Mouse (Mus musculus): Measurements from ENCODE around the gene Cpm. TPM values are rescaled to one million over a fixed set of nuclear protein-coding genes. Genes with fewer than 3 reads are reported as not detected.

Cpm gene
- polyA plus RNA-seq, 1 experiment from 2014 or later: 4.2 TPM

DNA sequence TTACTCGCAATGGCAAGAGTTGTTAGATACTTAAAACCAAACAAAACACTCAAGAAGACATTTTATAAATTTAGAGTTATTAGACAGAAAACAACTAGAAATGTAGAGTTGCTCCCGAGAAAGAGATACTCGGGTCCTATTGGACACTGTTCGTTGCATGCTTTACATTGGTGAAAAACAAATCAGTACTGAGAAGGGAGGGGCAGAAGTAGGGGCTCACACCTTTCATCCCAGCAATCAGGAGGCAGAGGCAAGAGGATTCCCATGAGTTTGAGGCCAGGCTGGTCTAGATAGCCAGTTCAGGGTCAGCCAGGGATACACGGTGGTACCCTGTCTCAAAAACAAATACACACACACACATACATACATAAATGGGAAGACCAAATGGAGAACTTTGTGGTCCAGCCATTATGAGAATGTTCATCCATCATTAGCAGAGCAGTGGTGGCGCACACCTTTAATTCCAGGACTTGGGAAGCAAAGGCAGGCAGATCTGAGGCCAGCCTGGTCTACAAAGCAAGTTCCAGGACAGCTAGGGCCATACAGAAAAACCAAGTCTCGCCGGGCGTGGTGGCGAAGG is 62.2 kb downstream of the Cpm start:
- H3K36me3 ChIP-seq (ENCODE audit: control insufficient read depth, insufficient read depth, low read length): peaks cover 67% of the 10 kb centered on the region
- H3K9ac ChIP-seq (replicated peaks; ENCODE audit: low read depth, low read length): no peak overlapping the region
- no peak for ATAC-seq (ENCODE audit: low read depth)
- no peak overlapping the region for H3K4me3 ChIP-seq (ENCODE audit: low read depth, low read length)
- no peaks in the 10 kb centered on the region for H3K4me1 ChIP-seq (ENCODE audit: control insufficient read depth, insufficient read depth, low read length)
- H3K27ac ChIP-seq (ENCODE audit: low read depth, low read length): no peak overlapping the region
- no peaks in the 10 kb centered on the region for H3K27me3 ChIP-seq (ENCODE audit: control insufficient read depth, insufficient read depth, low read length)
- H3K9me3 ChIP-seq (ENCODE audit: control insufficient read depth, low read length): no peaks in the 10 kb centered on the region
- 98% methylated on average over 10 of the region's 10 CpGs for WGBS
- no peak overlapping the region for H3K4me2 ChIP-seq (ENCODE audit: low read depth, low read length)

DNA sequence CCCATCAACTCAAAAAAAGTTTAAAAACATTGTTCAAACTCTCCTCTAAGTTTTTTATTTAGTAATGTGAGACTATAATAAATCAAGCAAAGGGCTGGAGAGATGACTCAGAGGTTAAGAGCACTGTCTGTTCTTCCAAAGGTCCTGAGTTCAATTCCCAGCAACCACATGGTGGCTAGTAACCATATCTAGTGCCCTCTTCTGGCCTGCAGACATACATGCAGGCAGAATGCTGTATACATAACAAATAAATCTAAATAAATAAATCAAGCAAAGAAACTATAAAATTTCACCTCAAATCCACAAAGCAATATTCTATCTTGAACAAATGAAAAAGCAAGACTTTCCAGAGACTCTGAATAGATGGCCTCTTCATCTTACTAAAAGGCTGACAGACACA is 62.9 kb downstream of the Cpm start:
- no peaks in the 10 kb centered on the region for H3K27me3 ChIP-seq (ENCODE audit: control insufficient read depth, insufficient read depth, low read length)
- no peaks in the 10 kb centered on the region for H3K4me1 ChIP-seq (ENCODE audit: control insufficient read depth, insufficient read depth, low read length)
- peaks cover 74% of the 10 kb centered on the region for H3K36me3 ChIP-seq (ENCODE audit: control insufficient read depth, insufficient read depth, low read length)
- H3K9me3 ChIP-seq (ENCODE audit: control insufficient read depth, low read length): no peaks in the 10 kb centered on the region
- H3K9ac ChIP-seq (replicated peaks; ENCODE audit: low read depth, low read length): no peak overlapping the region
- no peak overlapping the region for H3K27ac ChIP-seq (ENCODE audit: low read depth, low read length)
- H3K4me2 ChIP-seq (ENCODE audit: low read depth, low read length): no peak overlapping the region
- ATAC-seq (ENCODE audit: low read depth): no peak
- no peak overlapping the region for H3K4me3 ChIP-seq (ENCODE audit: low read depth, low read length)

DNA sequence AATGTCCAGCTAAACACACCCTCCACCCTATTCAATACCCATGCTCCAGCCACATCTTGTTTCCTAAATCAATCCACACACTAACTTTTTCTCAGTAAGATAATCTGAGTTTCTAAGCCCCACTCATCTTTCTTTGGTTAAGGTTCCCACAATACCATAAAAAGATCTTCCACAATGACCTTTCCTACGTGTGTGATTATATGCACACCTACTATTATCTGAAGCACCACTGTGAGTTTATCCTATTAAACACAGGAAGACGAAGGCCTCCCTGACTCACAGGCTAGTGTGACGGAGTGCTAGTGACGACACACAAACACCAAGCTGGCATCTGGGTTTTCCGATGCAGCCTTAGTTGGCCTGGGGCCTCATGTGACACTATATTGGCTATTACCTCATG is 63.7 kb downstream of the Cpm start:
- no peaks in the 10 kb centered on the region for H3K4me1 ChIP-seq (ENCODE audit: control insufficient read depth, insufficient read depth, low read length)
- H3K4me3 ChIP-seq (ENCODE audit: low read depth, low read length): no peak overlapping the region
- WGBS: 94% methylated on average over 5 of the region's 5 CpGs
- H3K4me2 ChIP-seq (ENCODE audit: low read depth, low read length): no peak overlapping the region
- H3K27ac ChIP-seq (ENCODE audit: low read depth, low read length): no peak overlapping the region
- H3K36me3 ChIP-seq (ENCODE audit: control insufficient read depth, insufficient read depth, low read length): peaks cover 81% of the 10 kb centered on the region
- no peak overlapping the region for H3K9ac ChIP-seq (replicated peaks; ENCODE audit: low read depth, low read length)
- ATAC-seq (ENCODE audit: low read depth): no peak
- H3K27me3 ChIP-seq (ENCODE audit: control insufficient read depth, insufficient read depth, low read length): no peaks in the 10 kb centered on the region
- no peaks in the 10 kb centered on the region for H3K9me3 ChIP-seq (ENCODE audit: control insufficient read depth, low read length)

DNA sequence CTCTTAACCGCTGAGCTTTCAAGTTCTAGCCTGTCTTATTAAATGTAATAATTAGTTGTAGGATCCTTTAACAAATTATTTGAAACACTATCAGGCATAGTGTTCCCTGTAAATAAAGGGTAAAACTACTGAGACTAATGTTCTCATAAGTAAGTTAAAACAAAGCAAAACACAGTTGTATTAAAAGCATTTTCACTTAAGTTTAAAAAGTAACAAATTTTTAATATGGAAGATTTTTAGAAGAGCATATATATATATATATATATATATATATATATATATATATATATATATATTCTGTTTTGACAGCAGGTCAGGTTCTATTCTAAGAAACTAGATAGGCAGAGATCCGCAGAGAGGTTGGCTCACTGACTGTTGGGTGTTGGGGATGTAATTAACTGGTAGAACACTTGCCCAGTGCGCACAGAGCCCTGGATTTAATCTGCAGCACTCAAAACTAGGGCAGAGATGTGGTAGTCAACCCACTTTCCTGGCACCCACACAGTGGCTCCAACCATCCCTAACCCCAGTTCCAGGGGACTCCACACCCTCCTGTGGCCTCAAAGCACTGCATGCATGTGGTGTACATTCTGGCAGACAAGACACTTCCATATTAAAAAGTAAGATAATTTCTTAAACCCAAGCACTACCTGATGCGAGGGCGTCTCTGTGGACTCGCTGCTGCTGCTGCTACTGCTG is 65.1 kb downstream of the Cpm start:
- no peaks in the 10 kb centered on the region for H3K4me1 ChIP-seq (ENCODE audit: control insufficient read depth, insufficient read depth, low read length)
- 96% methylated on average over 6 of the region's 6 CpGs for WGBS
- H3K36me3 ChIP-seq (ENCODE audit: control insufficient read depth, insufficient read depth, low read length): peaks cover 80% of the 10 kb centered on the region
- H3K27me3 ChIP-seq (ENCODE audit: control insufficient read depth, insufficient read depth, low read length): no peaks in the 10 kb centered on the region
- ATAC-seq (ENCODE audit: low read depth): no peak
- H3K4me2 ChIP-seq (ENCODE audit: low read depth, low read length): no peak overlapping the region
- H3K4me3 ChIP-seq (ENCODE audit: low read depth, low read length): no peak overlapping the region
- no peaks in the 10 kb centered on the region for H3K9me3 ChIP-seq (ENCODE audit: control insufficient read depth, low read length)
- no peak overlapping the region for H3K9ac ChIP-seq (replicated peaks; ENCODE audit: low read depth, low read length)
- no peak overlapping the region for H3K27ac ChIP-seq (ENCODE audit: low read depth, low read length)

DNA sequence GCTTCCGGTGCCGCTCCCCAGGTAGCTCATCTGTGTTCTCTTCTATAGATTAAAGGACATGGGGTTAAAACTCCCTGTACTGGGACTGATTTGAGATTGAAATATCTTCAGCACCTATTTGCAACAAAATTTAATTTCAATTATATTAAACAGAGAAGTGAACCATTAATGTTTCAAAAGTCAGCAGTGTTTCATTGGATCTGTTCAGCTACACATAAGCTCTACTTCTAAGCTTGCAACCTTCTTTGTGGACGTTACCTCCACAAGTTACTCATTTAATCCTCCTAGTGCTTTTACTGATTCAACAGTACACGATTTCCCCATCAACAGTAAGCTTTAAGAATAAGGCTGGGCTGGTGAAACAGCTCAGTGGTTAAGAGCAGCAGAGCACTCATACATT is 65.7 kb downstream of the Cpm start:
- no peak overlapping the region for H3K27ac ChIP-seq (ENCODE audit: low read depth, low read length)
- 98% methylated on average over 4 of the region's 4 CpGs for WGBS
- H3K9me3 ChIP-seq (ENCODE audit: control insufficient read depth, low read length): no peaks in the 10 kb centered on the region
- peaks cover 82% of the 10 kb centered on the region for H3K36me3 ChIP-seq (ENCODE audit: control insufficient read depth, insufficient read depth, low read length)
- H3K27me3 ChIP-seq (ENCODE audit: control insufficient read depth, insufficient read depth, low read length): no peaks in the 10 kb centered on the region
- no peak overlapping the region for H3K9ac ChIP-seq (replicated peaks; ENCODE audit: low read depth, low read length)
- no peak overlapping the region for H3K4me3 ChIP-seq (ENCODE audit: low read depth, low read length)
- ATAC-seq (ENCODE audit: low read depth): no peak
- H3K4me2 ChIP-seq (ENCODE audit: low read depth, low read length): no peak overlapping the region
- H3K4me1 ChIP-seq (ENCODE audit: control insufficient read depth, insufficient read depth, low read length): no peaks in the 10 kb centered on the region

DNA sequence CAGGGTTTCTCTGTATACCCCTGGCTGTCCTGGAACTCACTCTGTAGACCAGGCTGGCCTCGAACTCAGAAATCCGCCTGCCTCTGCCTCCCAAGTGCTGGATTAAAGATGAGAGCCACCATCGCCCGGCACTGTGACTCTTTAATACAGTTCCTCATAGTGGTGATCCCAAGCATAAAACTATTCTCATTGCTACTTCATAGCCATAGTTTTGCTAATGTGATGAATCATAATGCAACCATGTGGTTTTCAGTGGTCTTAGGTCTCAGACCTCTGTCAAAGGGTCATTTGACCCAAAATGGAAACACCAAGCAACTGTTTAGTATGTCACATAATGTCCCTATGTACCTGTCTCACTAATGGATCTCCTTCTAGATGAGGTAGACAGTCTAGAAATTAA is 66.3 kb downstream of the Cpm start:
- no peak overlapping the region for H3K27ac ChIP-seq (ENCODE audit: low read depth, low read length)
- no peaks in the 10 kb centered on the region for H3K27me3 ChIP-seq (ENCODE audit: control insufficient read depth, insufficient read depth, low read length)
- 98% methylated on average over 4 of the region's 4 CpGs for WGBS
- H3K9ac ChIP-seq (replicated peaks; ENCODE audit: low read depth, low read length): no peak overlapping the region
- H3K4me1 ChIP-seq (ENCODE audit: control insufficient read depth, insufficient read depth, low read length): no peaks in the 10 kb centered on the region
- no peak for ATAC-seq (ENCODE audit: low read depth)
- H3K9me3 ChIP-seq (ENCODE audit: control insufficient read depth, low read length): no peaks in the 10 kb centered on the region
- H3K4me2 ChIP-seq (ENCODE audit: low read depth, low read length): no peak overlapping the region
- no peak overlapping the region for H3K4me3 ChIP-seq (ENCODE audit: low read depth, low read length)
- peaks cover 82% of the 10 kb centered on the region for H3K36me3 ChIP-seq (ENCODE audit: control insufficient read depth, insufficient read depth, low read length)

DNA sequence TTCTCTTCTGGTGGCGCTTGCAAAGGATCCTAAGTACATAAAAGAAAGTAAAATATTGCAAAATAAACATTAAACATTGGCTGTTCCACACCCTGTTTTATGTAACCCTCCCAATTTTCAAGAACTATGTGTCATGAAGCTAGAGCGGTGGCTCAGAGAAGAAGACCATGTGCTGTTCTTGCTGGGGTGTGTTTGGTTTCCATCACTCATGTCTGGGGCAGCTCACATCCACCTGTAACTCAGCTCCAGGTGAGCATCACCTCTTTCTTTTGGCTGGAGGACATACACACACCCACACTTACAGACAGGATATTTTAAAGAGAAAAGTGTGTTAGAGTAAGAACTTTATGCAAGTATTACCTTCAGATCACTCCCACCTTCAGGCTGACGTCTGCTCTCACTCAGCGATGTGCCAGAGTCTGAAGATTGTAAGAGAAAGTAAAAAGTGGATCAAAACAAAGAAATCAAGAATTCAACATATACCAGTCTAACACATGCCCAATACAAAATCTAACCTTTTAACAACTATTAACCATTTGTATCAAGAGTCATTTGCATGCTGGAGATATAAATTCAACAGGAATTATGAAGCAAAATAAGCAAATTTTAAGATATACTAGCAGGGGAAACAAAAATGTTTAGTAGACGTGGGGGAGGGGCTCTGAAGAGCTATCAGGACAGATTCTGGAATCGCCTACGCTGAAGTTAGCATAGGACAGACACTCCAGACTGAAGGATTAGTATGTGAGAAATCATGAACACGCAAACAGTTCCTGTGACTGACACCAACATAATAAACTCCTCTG is 66.9 kb downstream of the Cpm start:
- H3K4me1 ChIP-seq (ENCODE audit: control insufficient read depth, insufficient read depth, low read length): no peaks in the 10 kb centered on the region
- no peak overlapping the region for H3K27ac ChIP-seq (ENCODE audit: low read depth, low read length)
- no peaks in the 10 kb centered on the region for H3K27me3 ChIP-seq (ENCODE audit: control insufficient read depth, insufficient read depth, low read length)
- H3K36me3 ChIP-seq (ENCODE audit: control insufficient read depth, insufficient read depth, low read length): peaks cover 80% of the 10 kb centered on the region
- WGBS: 97% methylated on average over 8 of the region's 8 CpGs
- no peak for ATAC-seq (ENCODE audit: low read depth)
- H3K9me3 ChIP-seq (ENCODE audit: control insufficient read depth, low read length): no peaks in the 10 kb centered on the region
- H3K9ac ChIP-seq (replicated peaks; ENCODE audit: low read depth, low read length): no peak overlapping the region
- no peak overlapping the region for H3K4me3 ChIP-seq (ENCODE audit: low read depth, low read length)
- H3K4me2 ChIP-seq (ENCODE audit: low read depth, low read length): no peak overlapping the region

DNA sequence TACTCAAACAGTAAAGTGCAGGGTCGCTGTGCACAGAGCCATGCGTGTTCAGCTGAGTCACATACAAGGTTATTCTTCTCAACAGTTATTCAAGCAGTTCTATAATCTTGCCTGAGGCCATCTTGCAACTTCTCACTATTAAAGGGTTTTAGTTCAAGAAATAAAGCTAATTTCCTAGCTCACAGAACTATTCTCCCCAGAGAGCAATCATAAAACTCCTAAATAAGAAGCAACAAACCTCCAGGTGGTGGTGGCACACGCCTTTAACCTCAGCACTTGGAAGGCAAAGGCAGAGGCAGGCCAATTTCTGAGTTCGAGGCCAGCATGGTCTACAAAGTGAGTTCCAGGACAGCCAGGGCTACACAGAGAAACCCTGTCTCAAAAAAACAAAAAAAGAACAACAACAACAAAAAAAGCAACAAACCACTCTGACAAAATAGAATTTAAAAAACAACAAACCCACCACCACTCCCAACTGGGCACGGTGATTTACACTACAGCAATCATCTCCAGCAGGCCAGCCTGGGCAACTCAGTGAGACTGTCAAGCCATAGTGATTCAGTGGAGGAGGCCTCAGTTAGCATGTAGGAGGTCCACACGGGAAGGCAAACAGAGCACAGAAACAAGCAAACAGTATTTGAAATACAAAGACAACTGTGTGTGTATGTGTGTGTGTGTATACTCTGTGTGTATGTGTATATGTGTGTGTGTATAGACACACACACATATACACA is 67.7 kb downstream of the Cpm start:
- Histone ChIP-seq H3K36me3 (ENCODE audit: control insufficient read depth, insufficient read depth, low read length) (peaks cover 80% of the 10 kb centered on the region), H3K4me1 (ENCODE audit: control insufficient read depth, insufficient read depth, low read length) (no peaks in the 10 kb centered on the region), H3K4me2 (ENCODE audit: low read depth, low read length) (no peak overlapping the region), H3K4me3 (ENCODE audit: low read depth, low read length) (no peak overlapping the region), H3K9ac (replicated peaks; ENCODE audit: low read depth, low read length) (no peak overlapping the region), H3K27me3 (ENCODE audit: control insufficient read depth, insufficient read depth, low read length) (no peaks in the 10 kb centered on the region), H3K27ac (ENCODE audit: low read depth, low read length) (no peak overlapping the region), H3K9me3 (ENCODE audit: control insufficient read depth, low read length) (no peaks in the 10 kb centered on the region)
- WGBS: 90% methylated on average over 6 of the region's 6 CpGs
- ATAC-seq (ENCODE audit: low read depth): no peak
